Comparison of ENCODE assay signal across 8 mouse cellular contexts in genomic region chr8:105826861-105827848, GRCm38 (mm10). TPM values are rescaled to one million over a fixed set of nuclear protein-coding genes. Genes with fewer than 3 reads are reported as not detected.
A peak's percentile ranks its signal among the peaks of the same experiment; 100 is the strongest.
DNase-seq lines count a peak whose midpoint lies in the region; ATAC-seq and TF ChIP-seq lines count a peak whose summit lies in the region.

Gene Ranbp10 (minus strand): TSS chr8:105827350.
Gene Tsnaxip1 (plus strand): TSS chr8:105827731.

- H3K36me3 ChIP-seq in embryonic facial prominence, embryonic 13.5 days = peaks cover 31% of the 10 kb centered on the region
- no peaks in the 10 kb centered on the region for H3K36me3 ChIP-seq in kidney, adult 2 months (ENCODE audit: control insufficient read depth, insufficient read depth, low read length)
- H3K36me3 ChIP-seq in limb, embryonic 12.5 days = peaks cover 35% of the 10 kb centered on the region
- peaks cover 8% of the 10 kb centered on the region; the same call in 1 of the 2 replicates for H3K36me3 ChIP-seq in midbrain, embryonic 15.5 days (replicated peaks)
- peaks cover 2% of the 10 kb centered on the region for H3K36me3 ChIP-seq in spleen, adult 2 months (ENCODE audit: control insufficient read depth, insufficient read depth, low read length)

- H3K9me3 ChIP-seq in embryonic facial prominence, embryonic 13.5 days = no peaks in the 10 kb centered on the region
- no peaks in the 10 kb centered on the region for H3K9me3 ChIP-seq in limb, embryonic 12.5 days
- no peaks in the 10 kb centered on the region for H3K9me3 ChIP-seq in midbrain, embryonic 15.5 days

- H3K4me1 ChIP-seq in embryonic facial prominence, embryonic 13.5 days = peaks cover 19% of the 10 kb centered on the region
- H3K4me1 ChIP-seq in kidney, adult 2 months (ENCODE audit: control insufficient read depth, insufficient read depth, low read length) = peaks cover 8% of the 10 kb centered on the region; the same call in 1 of the 2 replicates
- peaks cover 16% of the 10 kb centered on the region for H3K4me1 ChIP-seq in limb, embryonic 12.5 days (replicated peaks)
- peaks cover 17% of the 10 kb centered on the region for H3K4me1 ChIP-seq in midbrain, embryonic 15.5 days
- H3K4me1 ChIP-seq in spleen, adult 2 months (ENCODE audit: control insufficient read depth, insufficient read depth, insufficient read length) = peaks cover 7% of the 10 kb centered on the region

- peak within 1 kb of the TSS; percentile 88 for H3K4me2 ChIP-seq in embryonic facial prominence, embryonic 13.5 days
- H3K4me2 ChIP-seq in limb, embryonic 12.5 days = peak within 1 kb of the TSS; percentile 90
- H3K4me2 ChIP-seq in midbrain, embryonic 15.5 days = peak within 1 kb of the TSS; percentile 71

- peak within 1 kb of the TSS; percentile 71 for H3K27ac ChIP-seq in embryonic facial prominence, embryonic 13.5 days
- peak within 1 kb of the TSS; percentile 81 for H3K27ac ChIP-seq in kidney, adult 2 months (ENCODE audit: insufficient read depth, low read depth, low read length)
- peak within 1 kb of the TSS; percentile 70 for H3K27ac ChIP-seq in limb, embryonic 12.5 days
- H3K27ac ChIP-seq in midbrain, embryonic 15.5 days = peak within 1 kb of the TSS; percentile 84
- peak within 1 kb of the TSS; percentile 68 for H3K27ac ChIP-seq in spleen, adult 2 months (ENCODE audit: insufficient read depth, low read length)

- TF ChIP-seq POLR2A in kidney, adult 2 months (IDR thresholded peaks at IDR 0.05; ENCODE audit: low read depth, low read length) = peak; percentile 64
- TF ChIP-seq POLR2A in spleen, adult 2 months (IDR thresholded peaks at IDR 0.05; ENCODE audit: low read depth, low read length) = peak; percentile 36

- no peak for TF ChIP-seq CTCF in kidney, adult 2 months (conservative IDR thresholded peaks at IDR 0.05; ENCODE audit: insufficient read depth, insufficient read length, low read depth, low read length)
- no peak for TF ChIP-seq CTCF in spleen, adult 2 months (IDR thresholded peaks at IDR 0.05; ENCODE audit: extremely low read depth, insufficient read depth, insufficient read length, insufficient replicate concordance)

- peak within 1 kb of the TSS; percentile 92 for H3K9ac ChIP-seq in embryonic facial prominence, embryonic 13.5 days
- H3K9ac ChIP-seq in limb, embryonic 12.5 days (replicated peaks) = peak within 1 kb of the TSS; percentile 92
- peak within 1 kb of the TSS; percentile 90 for H3K9ac ChIP-seq in midbrain, embryonic 15.5 days

- H3K27me3 ChIP-seq in embryonic facial prominence, embryonic 13.5 days = no peaks in the 10 kb centered on the region
- no peaks in the 10 kb centered on the region for H3K27me3 ChIP-seq in kidney, adult 2 months (replicated peaks; ENCODE audit: control insufficient read depth, insufficient read depth, low read length)
- no peaks in the 10 kb centered on the region for H3K27me3 ChIP-seq in limb, embryonic 12.5 days
- no peaks in the 10 kb centered on the region for H3K27me3 ChIP-seq in midbrain, embryonic 15.5 days (replicated peaks)
- H3K27me3 ChIP-seq in spleen, adult 2 months (ENCODE audit: control insufficient read depth, insufficient read depth, low read length) = no peaks in the 10 kb centered on the region

- WGBS in embryonic facial prominence, embryonic 13.5 days = under 1% methylated on average over 52 of the region's 52 CpGs
- WGBS in kidney, adult 2 months = under 1% methylated on average over 52 of the region's 52 CpGs
- WGBS in limb, embryonic 12.5 days = under 1% methylated on average over 52 of the region's 52 CpGs
- under 1% methylated on average over 52 of the region's 52 CpGs for WGBS in midbrain, embryonic 15.5 days
- under 1% methylated on average over 52 of the region's 52 CpGs for WGBS in spleen, adult 2 months

- H3K4me3 ChIP-seq in embryonic facial prominence, embryonic 13.5 days = peak within 1 kb of the TSS; percentile 87
- peak within 1 kb of the TSS; percentile 90 for H3K4me3 ChIP-seq in kidney, adult 2 months (ENCODE audit: insufficient read depth, low read depth, low read length)
- peak within 1 kb of the TSS; percentile 95 for H3K4me3 ChIP-seq in limb, embryonic 12.5 days (replicated peaks)
- peak within 1 kb of the TSS; percentile 88 for H3K4me3 ChIP-seq in midbrain, embryonic 15.5 days
- peak within 1 kb of the TSS; percentile 79 for H3K4me3 ChIP-seq in spleen, adult 2 months (ENCODE audit: extremely low read depth, insufficient read depth, insufficient read length)

- ATAC-seq in embryonic facial prominence, embryonic 13.5 days (ENCODE audit: insufficient number of reproducible peaks, insufficient read depth, low FRiP score, low TSS enrichment, low read depth) = peak; percentile 99
- ATAC-seq in limb, embryonic 12.5 days (ENCODE audit: insufficient number of reproducible peaks, insufficient read depth, low FRiP score, low TSS enrichment, low read depth) = peak; percentile 99
- ATAC-seq in midbrain, embryonic 15.5 days (replicated peaks) = peak; percentile 98

- peak; percentile 90 for DNase-seq in 3134 (ENCODE audit: extremely low read depth, insufficient read length, low spot score)
- peak; percentile 96 for DNase-seq in adrenal gland, postnatal 36 days
- peak; percentile 97 to 99 for DNase-seq in heart, adult 18-20 months
- DNase-seq in kidney, adult 2 months = peak; percentile 100
- peak; percentile 94 to 99 for DNase-seq in spleen, adult 2 months (ENCODE audit: low read depth in 1 of 2, low spot score in 2 of 2)

RNA-seq across cellular contexts. Expression of gene Ranbp10, which starts in this region (rescaled TPM):
- 10 to 100 TPM; 23.7 to 24.0 TPM for total RNA-seq in adrenal gland, postnatal 36 days (2021)
- 15.1 and 17.8 TPM in 2 replicates for polyA plus RNA-seq in embryonic facial prominence, embryonic 13.5 days (2015; fragmentation: Nextera tagmentation; extraction: Ambion mirVana)
- total RNA-seq in heart, adult 18-20 months (2021) = 10 to 100 TPM; 18.1 to 18.6 TPM
- 22.1 and 24.8 TPM in 2 replicates for polyA plus RNA-seq in kidney, adult 2 months (2012; rRNA removed)
- 14.9 and 17.2 TPM in 2 replicates for polyA plus RNA-seq in limb, embryonic 12.5 days (2016; fragmentation: Nextera tagmentation; extraction: Ambion mirVana)
- polyA plus RNA-seq in midbrain, embryonic 15.5 days (2015; fragmentation: Nextera tagmentation; extraction: Ambion mirVana) = 11.8 and 13.6 TPM in 2 replicates
- 50.0 and 59.9 TPM in 2 replicates for polyA plus RNA-seq in spleen, adult 2 months (2012; rRNA removed)

RNA-seq across cellular contexts. Expression of gene Tsnaxip1, which starts in this region (rescaled TPM):
- not detected for total RNA-seq in adrenal gland, postnatal 36 days (2021)
- 0.21 and 0.24 TPM in 2 replicates for polyA plus RNA-seq in embryonic facial prominence, embryonic 13.5 days (2015; fragmentation: Nextera tagmentation; extraction: Ambion mirVana)
- not detected for total RNA-seq in heart, adult 18-20 months (2021)
- polyA plus RNA-seq in kidney, adult 2 months (2012; rRNA removed) = 0.05 TPM in 1 of 2 replicates, not detected in the other
- polyA plus RNA-seq in limb, embryonic 12.5 days (2016; fragmentation: Nextera tagmentation; extraction: Ambion mirVana) = 0.17 and 0.56 TPM in 2 replicates
- polyA plus RNA-seq in midbrain, embryonic 15.5 days (2015; fragmentation: Nextera tagmentation; extraction: Ambion mirVana) = 0.64 and 1.0 TPM in 2 replicates
- polyA plus RNA-seq in spleen, adult 2 months (2012; rRNA removed) = 0.07 and 0.14 TPM in 2 replicates

Comparison
In these comparisons a context has a peak if more than half of its experiments do, and no peak if none do; other contexts are left out.
1. Peak in every context shown above with its lines: DNase-seq, ATAC-seq, H3K4me3 ChIP-seq and H3K27ac ChIP-seq.